Mouse (Mus musculus): ENCODE measurements around the gene Sh3gl1.

- no peak for TF ChIP-seq GATA1 (IDR thresholded peaks at IDR 0.05; ENCODE audit: borderline replicate concordance, low read length)
- TF ChIP-seq FLI1 (IDR thresholded peaks at IDR 0.05; ENCODE audit: low read length): no peak
These were observed 59.1 kb downstream of the Sh3gl1 start for GRCm38 (mm10) chr17:55977301-55977700.
